Mouse (Mus musculus): Measurements from ENCODE around the gene Celf2.

Gene Celf2

DNA sequence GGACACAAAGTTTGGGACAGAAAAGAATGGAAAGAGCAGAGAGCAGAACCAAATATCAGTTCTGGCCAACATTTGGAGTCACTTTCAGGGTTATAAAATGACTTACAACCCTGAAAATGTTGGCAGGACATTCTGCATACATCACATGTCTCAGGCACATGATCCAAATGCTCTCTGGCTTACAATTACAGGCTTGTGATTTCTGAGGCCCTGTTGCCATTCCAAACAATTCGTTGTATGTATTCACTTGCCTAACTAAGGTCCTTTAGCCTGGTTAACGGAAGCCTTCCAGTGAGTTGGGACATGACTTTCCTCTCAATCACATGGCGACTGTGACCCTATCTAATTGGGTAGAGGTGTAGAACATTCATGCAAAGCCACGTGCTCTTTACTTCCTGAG lies 249.2 kb downstream of the Celf2 start:
- peak; percentile 24 for DNase-seq (ENCODE audit: low spot score)

DNA sequence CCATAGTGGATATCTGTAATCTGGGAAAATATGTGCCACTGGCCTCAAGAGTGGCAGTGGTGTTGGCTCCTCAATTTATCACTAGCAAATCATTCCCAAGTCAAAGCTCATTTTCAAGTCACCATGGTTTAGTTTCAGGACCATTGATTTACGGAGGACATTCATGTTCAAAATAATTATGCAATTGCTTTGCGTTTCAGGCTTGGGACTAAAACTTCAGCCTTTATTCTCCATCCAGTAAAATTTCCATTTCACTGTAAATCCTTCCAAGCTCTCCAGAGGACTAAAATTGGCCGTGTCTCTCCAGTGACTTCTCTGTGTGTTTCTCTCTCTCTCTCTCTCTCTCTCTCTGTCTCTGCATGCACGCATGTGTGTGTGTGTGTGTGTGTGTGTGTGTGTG lies 249.7 kb downstream of the Celf2 start:
- no peak for DNase-seq (ENCODE audit: low spot score)

DNA sequence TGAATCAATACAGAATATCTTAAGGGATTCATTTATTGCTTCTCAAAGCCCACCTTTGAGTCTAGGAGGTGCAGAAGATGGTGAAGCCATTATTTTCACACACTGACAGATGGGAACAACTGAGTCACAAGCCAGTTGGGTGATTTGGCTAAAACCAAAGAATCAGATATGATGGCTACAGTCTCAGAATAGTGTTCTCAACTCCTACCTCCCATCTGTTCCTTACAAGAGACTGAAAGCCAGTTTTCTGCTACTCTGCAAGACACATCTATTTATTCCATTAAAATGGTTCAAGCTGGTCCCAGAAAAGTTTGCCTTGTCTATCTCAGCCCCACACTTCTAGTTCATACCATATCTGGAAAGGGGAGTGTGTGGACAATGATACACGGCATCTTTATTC lies 253.3 kb downstream of the Celf2 start:
- DNase-seq (ENCODE audit: low spot score) = no peak

GRCm38 (mm10) chr2:7255386-7255785 lies 254.0 kb downstream of the Celf2 start:
- no peak for DNase-seq (ENCODE audit: low spot score)

DNA sequence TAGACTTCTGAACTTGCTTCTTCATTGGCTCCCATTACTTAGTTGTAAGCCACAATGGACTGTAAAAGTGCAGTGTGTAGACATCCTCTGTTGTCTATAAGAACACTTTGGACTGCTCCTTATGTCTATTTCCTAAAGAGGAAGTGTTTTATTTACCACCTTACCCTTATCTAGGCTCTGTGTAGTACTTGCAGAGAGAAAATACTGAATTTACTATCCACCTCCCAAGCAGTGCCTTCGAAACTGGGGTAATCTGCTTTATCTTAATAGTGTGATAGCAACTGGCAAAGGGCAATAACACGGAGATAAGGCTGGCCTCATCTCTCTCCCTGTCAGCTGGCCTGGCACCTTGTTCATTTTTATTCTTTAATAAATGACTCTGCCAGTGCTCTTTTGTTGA lies 259.0 kb downstream of the Celf2 start:
- DNase-seq (ENCODE audit: low spot score) = no peak

GRCm38 (mm10) chr2:7249002-7249401 lies 260.4 kb downstream of the Celf2 start:
- DNase-seq (ENCODE audit: low spot score) = no peak

DNA sequence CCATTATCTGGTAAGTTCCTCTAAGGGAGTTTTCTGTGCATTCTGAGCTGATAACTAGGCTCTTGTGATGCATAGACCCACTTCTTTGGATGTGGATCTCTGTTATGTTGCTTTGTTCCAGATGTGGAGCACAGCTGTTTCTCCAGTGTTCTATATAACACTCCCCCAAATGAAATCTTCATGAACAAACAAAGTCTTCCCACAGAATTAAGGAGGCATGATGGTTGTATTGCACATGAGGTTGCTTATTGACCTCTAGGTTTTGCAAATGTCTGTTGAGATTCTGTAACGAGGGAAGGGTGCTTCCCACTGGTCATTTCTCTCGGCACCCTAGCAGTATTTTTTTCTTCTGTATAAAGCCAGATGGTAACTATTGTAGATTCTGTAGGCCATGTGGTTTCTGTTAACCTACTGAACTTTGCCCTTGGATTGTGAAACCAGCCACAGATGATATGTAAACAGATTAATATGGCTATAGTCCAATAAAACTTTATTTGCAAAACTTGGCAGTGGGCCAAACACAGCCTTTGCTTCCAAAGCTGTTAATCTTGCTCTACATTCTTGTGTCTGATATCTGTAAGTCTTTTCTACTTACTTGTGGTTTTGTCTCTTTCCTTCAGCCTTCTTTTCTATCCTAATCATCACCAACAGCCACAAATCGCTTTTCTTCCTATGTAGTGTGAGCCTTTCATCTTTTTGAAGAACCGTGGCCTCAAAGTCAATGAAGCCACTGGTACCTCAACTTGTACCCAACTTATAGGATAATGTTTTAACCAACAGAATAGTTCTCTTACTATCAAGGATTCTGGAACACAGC lies 263.2 kb downstream of the Celf2 start:
- peak; percentile 71 for DNase-seq (ENCODE audit: low spot score)

DNA sequence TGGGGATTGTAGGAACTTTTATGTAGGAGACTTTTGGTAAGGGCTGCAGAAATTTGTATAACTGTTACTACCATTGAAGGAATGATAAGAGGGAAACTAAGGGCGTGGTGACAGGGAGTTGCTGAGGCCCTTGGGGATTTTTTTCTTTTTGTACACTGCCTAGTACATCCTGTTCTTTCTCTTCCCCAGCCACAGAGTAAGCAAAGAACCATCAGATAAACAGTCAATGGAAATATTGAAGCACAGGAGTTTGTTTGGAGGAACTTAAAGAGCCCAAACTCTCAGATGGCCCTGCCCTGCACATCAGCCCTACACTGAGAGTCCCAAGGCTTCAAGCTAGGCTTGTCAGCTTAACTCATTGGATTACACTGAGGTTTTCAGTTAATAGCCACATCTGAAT lies 267.2 kb downstream of the Celf2 start:
- DNase-seq (ENCODE audit: low spot score) = no peak

DNA sequence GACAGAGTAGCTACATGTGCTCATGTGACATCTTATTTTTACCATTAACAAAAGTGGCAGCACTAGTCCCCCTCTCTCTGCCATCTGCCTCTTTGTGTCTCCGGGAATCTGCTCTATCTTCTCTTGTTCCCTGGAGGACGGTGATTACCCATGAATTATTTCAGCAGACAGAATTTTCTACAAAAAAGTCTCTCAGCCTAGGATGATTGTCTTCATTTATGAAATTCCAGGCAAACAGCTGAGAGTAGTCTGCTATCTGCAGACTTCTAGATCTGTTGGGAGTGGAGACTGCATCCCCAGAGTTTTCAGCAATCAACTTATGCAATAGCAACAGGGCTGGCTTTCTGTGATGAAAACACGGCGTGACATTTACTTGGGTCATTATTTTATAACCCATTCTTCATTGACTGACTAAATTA lies 267.8 kb downstream of the Celf2 start:
- DNase-seq (ENCODE audit: low spot score) = no peak

- no peak for DNase-seq (ENCODE audit: low spot score)
These were observed 272.1 kb downstream of the Celf2 start for GRCm38 (mm10) chr2:7237283-7237682.

- DNase-seq (ENCODE audit: low spot score) = no peak
These were observed 272.9 kb downstream of the Celf2 start for GRCm38 (mm10) chr2:7236452-7236851.

DNA sequence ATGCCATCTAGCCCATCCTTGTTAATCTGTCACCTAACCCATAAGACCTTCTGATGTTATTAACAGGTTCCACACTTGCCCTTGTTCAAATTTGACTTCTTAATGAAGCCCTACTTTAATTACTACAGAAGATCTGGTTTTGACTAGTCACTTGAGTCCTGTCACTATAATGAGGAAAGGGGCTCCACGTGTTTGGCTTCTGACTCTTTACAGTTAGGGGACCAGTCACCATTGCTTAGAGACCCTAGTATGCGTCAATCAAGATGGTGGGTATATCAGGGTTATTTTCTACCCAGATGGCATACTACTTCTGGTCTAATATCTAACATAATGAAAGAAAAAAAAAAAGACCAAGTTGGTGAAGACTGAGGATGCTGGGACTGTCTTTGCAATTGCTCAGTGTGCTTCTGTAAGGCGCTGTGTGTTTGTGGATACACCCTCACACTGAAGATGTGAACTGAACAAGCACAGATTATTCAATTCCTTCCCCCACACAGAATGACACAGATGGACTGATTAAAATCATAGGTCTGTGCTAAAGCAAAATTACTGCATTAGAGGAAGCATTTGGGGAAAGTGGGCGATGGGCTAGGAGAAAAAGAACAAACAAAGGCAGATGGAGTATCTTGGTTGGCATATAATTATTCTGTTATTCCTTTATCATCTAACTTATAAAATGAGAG lies 274.2 kb downstream of the Celf2 start:
- DNase-seq (ENCODE audit: low spot score) = no peak

GRCm38 (mm10) chr2:7234587-7234986 lies 274.8 kb downstream of the Celf2 start:
- DNase-seq (ENCODE audit: low spot score) = no peak

GRCm38 (mm10) chr2:7233411-7233810 lies 276.0 kb downstream of the Celf2 start:
- DNase-seq (ENCODE audit: low spot score) = no peak

GRCm38 (mm10) chr2:7226785-7227184 lies 282.6 kb downstream of the Celf2 start:
- no peak for DNase-seq (ENCODE audit: low spot score)

DNA sequence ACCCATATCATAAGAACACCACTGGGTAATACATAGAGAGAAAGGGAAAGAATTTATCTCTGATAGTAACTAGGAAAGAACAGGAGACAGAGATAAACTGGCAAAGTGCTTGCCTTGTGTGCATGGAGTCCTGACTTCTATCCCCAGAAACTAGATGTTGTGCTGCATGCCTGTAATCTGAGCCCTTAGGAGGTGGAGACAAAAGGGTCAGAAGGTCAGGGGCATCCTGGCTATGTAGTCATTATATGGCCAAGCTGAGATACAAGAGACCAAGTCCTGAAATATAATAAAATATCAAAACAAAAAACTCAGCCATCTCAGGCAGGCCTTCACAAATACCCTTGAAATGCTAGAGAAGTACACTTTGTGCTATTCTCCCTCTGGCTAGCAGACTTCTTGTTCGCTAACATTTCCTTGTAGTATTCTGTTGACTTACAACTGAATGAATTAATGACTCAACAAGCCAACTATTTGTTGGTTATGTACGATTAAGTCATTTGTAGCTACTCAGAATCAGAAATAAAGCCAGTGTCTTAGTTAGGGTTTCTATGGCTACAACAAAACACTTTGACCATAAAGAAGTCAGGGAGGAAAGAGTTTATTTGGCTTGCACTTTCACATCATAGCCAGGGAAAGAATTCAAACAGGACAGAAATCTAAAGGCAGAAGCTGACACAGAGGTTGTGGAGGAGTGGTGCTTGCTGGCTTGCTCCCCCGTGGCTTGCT lies 284.9 kb downstream of the Celf2 start:
- no peak for DNase-seq (ENCODE audit: low spot score)

GRCm38 (mm10) chr2:7223538-7223937 lies 285.8 kb downstream of the Celf2 start:
- no peak for DNase-seq (ENCODE audit: low spot score)

GRCm38 (mm10) chr2:7222886-7223285 lies 286.5 kb downstream of the Celf2 start:
- DNase-seq (ENCODE audit: low spot score) = no peak

GRCm38 (mm10) chr2:7221856-7222255 lies 287.5 kb downstream of the Celf2 start:
- DNase-seq (ENCODE audit: low spot score) = no peak

GRCm38 (mm10) chr2:7218101-7218500 lies 291.3 kb downstream of the Celf2 start:
- DNase-seq (ENCODE audit: low spot score) = no peak

GRCm38 (mm10) chr2:7207691-7208504 lies 301.5 kb downstream of the Celf2 start:
- no peak for DNase-seq (ENCODE audit: low spot score)

DNA sequence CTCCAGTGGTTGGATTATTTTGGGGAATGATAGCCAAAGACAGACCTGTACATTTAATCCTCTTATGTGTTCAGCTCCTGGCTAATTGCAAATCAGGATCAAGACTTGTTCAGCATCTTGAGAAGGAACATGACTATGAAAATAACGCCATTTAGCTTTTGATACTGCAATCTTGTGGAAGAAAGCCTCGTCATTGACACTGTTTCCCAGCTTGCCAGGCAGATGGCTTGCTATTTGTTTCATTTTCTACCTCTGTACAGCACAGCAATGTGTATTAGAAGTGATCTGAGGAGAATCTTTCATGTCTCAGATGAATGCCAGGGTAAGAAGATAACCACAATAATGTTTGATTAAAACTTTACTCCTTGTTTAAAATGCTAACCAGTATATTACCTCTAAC lies 315.9 kb downstream of the Celf2 start:
- no peak for DNase-seq (ENCODE audit: low spot score)
